Mouse (Mus musculus) lung, postnatal 0 days (tissue): ENCODE data around the gene Cdon.

ENCODE experiments used
- CTCF ChIP-seq: IDR thresholded peaks from 2 replicates; pipeline ENCODE4 v1.5.1; 2016; ENCODE audit warnings: antibody characterized with exemption, mild to moderate bottlenecking
- EP300 ChIP-seq: IDR thresholded peaks from 2 replicates; pipeline ENCODE4 v1.6.1; 2016; ENCODE audit warnings: antibody characterized with exemption, mild to moderate bottlenecking, control low read depth

DNA sequence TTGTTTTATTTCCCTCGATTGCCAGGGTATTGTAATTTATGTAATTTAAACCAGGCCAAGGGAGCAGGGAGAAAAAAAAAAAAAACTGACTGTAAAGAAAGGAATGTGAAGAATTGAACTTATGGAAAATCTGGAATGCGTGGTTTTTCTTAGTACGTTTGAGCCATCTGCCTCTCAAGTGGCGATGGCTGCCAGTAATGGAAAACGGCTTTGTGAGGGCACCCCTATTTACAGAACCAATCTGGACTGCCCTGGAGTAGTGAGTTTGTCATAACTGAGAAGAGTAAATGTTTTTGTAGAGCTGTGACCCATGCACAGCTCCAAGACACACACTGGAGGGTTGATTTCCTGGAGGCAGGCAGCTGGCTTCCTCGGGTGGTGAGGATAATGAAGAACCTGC is 32.4 kb downstream of the Cdon start:
- TF ChIP-seq CTCF: no peak
- no peak for TF ChIP-seq EP300
